Mouse (Mus musculus): ENCODE data around the gene Nr4a1. TPM values are rescaled to one million over a fixed set of nuclear protein-coding genes. Genes with fewer than 3 reads are reported as not detected.

Nr4a1 gene
- total RNA-seq, 2 experiments from 2014 or later: 25.3 to 26.0 TPM

DNA sequence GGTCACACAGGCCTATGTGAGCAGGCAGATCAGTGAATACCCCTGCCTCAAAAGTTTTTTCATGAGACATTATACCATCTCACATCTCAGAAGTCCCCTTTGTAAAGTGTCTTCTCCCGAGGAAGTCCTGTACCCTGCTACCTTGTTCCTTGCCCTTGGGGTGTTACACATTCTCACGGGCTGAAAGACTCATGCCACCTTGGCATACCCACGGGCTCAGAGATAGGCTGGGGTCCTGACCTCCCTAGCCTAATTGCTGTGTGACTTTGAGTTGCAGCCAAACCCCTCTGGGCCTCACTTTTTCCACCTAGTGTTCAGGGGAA is 545 bp upstream of the Nr4a1 start:
- DNase-seq (ENCODE audit: low spot score in 2 of 2): no peak

DNA sequence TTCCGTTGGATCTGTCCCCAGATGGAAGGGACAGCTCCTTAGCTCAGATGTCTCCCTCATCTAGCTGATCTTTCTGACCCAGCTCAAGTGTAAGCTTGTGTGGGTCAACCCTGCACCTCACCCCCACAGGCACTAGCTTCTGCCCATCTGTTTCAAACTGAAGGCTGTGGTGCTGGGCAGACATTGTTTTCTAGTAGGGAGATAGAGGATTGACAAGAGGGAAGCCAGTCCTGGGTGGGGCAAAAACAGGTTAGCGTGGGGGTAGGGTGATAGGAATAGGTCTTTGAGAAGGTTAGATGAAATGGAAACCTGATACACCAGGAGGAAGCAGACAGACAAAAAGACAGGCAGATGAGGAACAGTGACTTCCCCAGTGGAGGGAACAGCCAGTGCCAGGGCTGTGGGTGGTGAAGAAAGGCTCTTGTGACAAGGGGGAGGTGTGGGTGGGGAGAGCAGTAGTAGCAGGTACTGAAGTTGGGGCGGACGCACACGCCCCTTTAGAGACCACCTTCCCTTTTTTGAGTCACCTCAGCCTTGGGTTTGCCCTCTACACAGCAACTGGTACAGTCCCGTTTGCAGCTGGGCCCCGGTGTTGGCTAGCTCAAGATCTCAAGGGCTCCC is 1.9 kb downstream of the Nr4a1 start:
- no peak for DNase-seq (ENCODE audit: low spot score in 2 of 2)

DNA sequence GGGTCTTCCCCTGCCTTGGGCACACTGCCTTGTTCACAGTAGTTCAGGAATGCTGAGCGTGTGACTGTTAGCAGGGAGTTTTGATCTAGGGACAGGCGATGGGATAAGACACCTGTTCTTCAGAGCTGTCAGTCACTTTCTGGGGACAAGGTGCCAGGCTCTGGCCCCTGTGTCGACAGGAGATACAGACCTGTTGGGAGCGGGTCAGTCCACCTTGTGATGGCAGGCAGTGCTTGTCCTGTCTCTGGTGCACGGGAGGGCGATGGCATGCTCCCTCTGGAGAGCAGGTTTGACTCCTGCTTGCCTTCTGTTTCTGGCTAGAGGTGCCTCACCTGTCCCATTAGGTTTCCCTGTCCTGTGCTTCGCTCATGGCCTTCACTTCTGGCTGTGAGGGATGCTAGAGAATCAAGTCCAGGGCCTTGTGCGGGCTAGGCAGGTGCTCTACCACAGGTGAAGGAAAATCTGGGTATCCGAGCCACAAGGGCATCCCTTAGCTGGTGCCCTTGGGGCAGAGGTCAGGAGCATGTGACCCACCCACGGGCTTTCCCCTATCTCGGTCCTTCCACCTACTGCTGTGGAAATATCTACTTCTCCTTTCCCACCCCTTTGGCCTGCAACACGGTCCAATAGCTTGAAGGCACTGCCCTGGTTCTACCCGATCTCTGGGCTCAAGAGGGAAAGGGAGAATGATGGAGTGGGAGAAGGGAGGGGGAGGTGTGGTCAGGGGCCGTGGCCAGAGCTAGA is 2.6 kb downstream of the Nr4a1 start:
- no peak for DNase-seq (ENCODE audit: low spot score in 2 of 2)

DNA sequence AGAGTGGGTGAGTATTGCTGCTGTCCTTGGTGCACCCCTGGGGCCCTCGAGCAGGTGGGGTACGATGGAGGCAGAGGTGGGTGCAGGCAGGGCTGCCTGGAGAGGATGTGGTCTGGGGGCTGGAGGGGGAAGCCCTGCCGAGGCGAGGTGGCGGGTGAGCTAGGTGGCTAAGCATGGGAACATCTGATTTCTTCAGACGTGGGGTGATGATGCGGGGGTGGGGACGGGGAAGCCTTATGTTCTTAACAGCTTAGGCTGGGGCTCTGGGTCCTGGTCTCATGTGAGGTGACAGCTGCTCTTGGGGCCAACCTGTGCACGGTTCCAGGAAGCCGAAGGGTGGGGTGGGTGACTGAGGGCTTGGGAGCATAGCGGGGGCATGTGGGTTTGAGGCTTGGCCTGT is 4.4 kb downstream of the Nr4a1 start:
- no peak for DNase-seq (ENCODE audit: low spot score in 2 of 2)

DNA sequence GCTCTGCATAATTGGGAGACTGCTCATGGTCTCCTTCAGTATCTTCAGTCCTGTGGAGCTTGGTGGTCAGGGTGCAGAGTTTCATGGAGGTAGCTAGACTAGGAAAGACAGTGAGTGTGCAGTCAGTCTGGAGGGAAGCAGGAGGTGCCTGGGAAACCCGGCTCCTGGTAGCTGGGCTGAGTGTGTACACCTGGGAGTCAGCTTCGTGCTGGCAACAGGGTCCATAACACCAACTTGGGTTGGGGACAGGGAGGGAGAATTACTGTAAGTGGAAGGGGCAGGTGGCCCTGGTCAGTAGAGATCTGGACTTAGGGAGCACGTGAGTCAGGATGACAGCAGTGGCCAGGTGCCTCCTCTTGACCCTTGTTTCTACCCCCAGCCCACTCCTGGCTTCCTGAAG is 5.9 kb downstream of the Nr4a1 start:
- DNase-seq (ENCODE audit: low spot score in 2 of 2): no peak

DNA sequence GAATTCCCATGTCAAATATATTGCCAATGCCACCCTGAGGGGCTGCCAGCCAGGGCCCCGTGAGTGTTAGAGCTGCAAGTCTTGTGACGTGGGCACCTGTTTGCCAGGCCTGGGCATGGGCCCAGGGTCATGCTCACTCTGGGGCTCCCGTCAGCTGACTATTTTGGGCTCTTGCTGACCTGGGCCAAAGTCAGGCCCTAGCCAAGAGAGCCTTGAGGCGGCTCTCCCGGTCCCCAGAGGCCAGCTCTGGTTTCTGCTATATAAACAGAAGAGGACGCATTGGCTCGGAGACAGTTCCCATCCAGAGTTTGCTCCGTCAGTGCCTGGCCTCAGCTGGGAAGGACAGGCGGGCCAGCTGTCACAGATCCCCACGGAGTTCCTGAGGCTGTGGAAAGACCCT is 6.3 kb downstream of the Nr4a1 start:
- peak in 1 of 2 experiments; percentile 77 for DNase-seq (ENCODE audit: low spot score in 2 of 2)

DNA sequence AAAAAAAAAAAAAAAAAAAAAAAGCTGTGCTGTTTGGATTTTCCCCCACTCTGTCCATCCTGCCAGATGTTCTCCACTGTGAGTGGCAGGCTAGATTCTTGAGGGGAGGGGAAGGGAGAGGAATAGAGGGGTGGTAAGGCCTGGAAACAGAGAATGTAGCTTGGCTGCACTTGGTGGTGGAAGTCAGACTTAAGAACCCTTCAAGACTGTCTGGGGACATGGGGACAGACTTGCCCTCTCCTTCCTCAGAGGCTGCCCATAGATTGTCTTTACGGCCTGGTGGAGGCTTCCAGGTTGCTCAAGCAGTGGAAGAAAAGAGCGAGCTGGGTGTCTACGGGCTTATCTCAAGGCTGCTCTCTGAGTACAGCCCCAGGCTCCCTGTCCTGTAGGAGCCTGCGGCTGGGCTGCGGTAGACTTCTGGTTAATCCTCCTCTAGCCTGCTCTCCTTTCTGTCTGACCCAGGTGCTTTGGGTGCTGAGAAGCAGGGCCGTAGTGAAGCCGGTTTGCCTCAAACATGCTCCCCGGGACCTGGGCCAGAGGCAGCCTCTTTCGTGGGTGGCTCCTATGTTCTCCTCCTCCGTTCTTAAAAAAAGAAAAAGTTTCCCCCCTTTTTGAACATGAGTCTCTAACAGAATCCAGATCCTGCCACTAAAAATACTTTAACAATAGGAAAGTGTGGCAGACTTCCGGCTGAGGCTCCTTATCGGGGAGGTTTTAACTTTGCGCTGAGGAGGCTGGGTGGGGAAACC is 7.0 kb downstream of the Nr4a1 start:
- no peak for DNase-seq (ENCODE audit: low spot score in 2 of 2)

DNA sequence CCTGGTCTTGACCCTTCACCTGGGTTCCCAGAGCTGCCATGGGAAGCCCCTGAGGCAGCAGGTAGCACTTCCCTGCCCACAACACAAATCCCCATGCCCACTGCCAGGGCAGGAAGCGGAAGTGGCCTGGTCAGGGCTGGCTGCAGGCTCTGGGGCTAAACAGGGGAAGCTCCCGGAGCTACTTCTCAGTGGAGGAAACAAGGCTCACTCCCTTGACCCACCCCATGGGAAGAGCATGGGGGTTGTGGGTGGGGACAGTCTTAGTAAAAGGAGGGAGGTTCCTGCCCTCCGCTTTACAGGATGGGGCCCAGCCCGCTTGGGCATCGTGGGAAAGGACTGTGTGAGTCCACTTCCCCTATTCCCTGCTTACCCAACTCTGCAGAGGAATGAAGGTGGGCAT is 8.4 kb downstream of the Nr4a1 start:
- DNase-seq (ENCODE audit: low spot score in 2 of 2): no peak

DNA sequence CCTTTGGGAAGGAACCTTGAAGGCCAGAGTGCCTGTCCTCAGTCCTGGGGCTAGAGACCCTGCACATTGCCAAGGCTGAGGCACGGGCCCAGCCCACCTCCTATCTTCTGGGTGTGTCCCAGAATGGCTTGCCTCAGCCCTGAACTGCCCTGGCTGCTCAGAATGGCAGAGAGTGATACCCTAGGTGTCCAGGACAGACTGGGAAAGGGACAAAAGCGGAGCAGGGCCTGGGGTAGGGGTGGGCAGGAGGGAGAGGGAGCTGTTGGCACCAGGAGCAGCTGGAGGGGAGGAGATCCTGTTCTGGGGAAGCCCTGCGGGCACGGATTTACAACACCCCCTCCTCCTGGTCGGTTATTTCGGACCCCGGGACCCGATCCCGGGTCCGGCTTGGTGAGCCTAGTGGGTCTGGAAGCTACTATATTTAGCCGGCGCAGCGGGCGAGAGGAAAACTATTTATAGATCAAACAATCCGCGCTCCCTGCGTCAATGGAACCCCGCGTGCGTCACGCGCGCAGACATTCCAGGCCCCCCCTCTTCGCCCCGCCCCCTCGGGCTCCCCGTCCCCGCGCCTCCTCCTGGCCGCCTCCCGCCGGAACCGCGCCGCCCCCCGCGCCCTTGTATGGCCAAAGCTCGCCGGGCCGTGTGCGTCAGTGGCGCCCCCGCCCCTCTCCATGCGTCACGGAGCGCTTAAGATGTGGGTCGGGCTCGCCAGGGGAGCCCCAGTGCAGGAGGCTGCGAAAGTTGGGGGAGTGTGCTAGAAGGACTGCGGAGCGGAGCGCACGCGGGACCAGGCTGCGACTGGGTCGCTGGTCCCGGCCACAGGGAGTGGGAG is 12.3 kb downstream of the Nr4a1 start:
- DNase-seq (ENCODE audit: low spot score in 2 of 2): peak; percentile 91 to 94

DNA sequence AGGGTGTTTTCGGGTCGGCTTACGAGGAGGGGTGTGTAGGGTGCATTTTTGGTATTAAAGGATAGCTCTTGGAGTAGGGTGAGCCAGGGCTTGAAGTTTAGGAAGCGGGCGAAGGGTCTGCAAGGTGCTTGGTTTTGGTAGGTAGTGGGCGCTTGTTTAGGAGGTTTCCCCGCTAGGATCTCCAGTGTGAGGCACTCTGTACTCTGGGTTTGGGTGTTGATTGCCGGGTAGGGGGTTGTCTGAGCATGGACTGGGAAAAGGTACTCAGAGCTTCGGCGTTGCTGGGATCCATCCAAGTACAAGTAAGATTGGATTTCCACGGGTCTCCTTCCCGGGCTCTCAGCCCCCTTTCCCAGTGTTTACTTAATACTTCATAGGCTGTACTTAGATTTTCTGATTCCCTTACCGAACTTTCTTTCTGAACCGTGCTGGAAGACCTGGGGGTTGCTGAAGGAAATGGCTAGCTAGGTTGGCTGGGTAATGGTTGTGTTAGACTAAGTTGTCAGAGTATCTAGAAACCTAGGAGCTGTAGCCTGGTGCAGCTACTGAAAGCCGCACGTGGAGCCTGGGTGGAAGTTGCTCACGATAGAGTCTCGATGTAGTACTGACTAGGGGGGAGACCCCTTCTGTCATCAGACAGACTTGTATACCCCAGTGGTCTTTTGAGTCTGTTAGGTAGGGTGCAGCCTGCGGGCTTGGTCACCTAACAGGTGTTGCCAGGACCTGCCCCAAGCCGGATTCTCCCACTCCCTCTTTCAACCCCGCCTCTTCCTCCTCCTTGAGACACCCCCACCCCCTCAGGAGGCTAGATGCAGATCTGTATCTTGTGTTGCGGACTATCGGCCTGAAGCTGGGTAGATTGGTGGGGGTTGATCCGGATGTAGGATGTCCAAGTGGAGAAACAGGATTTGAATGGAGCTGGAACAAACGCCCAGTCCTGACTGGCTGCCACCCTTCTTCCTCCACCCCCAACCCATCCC is 13.3 kb downstream of the Nr4a1 start:
- DNase-seq (ENCODE audit: low spot score in 2 of 2): no peak

DNA sequence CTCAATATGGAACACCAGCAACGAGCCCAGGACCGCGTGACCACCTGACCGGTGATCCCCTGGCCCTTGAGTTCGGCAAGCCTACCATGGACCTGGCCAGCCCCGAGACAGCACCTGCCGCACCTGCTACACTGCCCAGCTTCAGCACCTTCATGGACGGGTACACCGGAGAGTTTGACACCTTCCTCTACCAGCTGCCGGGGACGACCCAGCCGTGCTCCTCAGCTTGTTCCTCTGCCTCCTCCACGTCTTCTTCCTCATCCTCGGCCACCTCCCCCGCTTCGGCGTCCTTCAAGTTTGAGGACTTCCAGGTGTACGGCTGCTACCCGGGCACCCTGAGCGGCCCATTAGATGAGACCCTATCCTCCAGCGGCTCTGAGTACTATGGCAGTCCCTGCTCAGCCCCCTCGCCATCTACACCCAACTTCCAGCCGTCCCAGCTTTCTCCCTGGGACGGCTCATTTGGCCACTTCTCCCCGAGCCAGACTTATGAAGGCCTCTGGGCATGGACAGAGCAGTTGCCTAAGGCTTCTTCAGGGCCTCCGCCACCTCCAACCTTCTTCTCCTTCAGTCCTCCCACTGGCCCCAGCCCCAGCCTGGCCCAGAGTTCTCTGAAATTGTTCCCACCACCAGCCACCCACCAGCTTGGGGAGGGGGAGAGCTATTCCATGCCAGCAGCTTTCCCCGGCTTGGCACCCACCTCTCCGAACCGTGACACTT is 16.2 kb downstream of the Nr4a1 start:
- no peak for DNase-seq (ENCODE audit: low spot score in 2 of 2)

DNA sequence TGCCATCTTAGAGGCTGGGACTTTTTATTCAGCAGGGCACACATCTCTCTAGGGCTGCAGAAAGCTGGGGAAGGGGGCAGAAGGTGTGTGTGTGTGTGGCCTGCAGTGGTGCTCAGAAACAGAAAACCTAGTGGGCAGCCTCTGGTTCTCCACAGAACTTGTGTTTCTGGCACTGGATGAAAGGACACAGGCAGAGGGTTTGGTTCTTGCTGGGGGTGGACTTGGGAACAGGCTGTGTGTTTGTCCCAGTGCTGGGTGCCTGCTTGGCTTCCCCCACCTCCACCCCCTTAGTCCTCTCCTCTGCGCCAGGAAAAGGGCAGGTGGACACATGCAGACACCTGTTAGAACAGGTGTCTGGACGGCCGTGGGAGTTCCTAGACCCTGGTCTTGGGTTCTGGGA is 17.0 kb downstream of the Nr4a1 start:
- DNase-seq (ENCODE audit: low spot score in 2 of 2): no peak

DNA sequence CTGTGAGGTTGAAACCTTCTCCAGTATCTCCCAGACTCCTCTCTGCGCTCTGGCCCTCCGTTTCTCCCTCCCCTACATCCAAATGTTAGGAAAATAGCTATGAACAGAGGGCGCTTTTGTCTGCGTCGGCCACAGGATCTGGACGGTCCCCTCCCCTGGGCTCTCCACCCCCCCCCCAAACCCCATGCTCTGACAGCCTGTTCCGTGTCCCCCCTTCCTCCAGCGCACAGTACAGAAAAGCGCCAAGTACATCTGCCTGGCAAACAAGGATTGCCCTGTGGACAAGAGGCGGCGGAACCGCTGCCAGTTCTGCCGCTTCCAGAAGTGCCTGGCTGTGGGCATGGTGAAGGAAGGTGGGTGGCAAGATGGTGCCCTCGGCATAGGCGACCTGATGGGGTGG is 17.4 kb downstream of the Nr4a1 start:
- no peak for DNase-seq (ENCODE audit: low spot score in 2 of 2)

DNA sequence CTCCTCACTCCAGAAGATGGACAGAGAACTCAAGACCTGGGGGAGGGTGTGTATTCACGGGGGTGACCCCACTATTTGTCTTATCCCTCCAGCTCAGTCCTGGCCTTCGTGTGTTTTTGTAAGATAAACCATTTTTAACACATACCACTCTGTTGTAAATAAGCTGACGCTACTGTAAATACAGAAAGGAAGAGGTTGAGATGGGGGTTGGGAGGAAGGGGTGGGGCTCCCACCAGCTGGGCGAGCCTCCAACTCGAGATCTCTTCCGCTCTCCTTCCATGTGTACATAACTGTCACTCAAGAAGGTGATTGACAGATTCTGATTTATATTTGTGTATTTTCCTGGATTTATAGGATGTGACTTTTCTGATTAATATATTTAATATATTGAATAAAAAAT is 20.3 kb downstream of the Nr4a1 start:
- DNase-seq (ENCODE audit: low spot score in 2 of 2): no peak

DNA sequence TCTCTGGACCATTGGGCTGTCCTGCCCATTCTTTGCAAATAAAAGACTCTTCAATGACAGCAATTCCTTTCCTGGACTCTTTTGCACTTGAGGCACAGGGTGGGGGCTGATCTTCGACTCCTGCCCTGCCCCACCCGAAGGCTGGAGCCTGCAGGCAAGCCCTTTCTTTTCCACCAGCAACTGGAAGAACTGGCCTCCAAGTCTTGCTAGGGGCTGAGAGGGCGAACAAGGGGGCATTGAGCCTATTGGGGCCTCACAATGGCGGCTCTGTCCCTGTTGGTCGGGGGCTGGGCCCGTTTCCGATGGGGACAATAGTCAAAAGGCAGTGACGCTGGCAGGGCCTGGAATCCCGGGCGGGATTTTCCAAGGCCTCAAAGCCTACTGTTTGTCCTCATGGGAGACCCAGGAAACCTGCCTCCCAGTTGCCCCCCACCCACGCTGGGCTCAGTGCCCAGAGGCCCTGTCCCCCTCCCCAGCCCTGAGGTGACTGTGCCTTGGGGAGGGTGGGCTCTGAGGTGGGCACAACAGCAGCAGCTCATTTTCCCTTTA is 23.4 kb downstream of the Nr4a1 start:
- DNase-seq (ENCODE audit: low spot score in 2 of 2): no peak

DNA sequence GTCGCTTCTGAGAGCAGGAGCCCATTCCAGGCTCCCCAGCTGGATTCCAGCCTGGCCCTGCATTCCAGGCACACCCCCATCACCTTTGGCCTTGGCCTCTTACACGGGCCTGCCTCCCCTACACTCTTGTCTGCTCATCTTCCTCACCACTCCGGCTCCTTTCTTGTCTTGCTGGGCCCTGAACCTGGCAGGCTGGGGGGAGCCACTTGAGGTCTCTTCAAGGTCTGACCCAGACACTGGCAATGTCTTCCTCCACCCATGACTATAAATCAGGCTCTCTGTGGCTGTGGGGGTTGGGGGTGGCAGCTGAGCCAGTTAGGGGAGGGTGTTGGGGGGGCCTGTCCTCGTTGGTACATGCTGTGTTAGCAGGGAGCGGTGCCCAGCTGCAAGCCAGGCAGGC is 24.5 kb downstream of the Nr4a1 start:
- DNase-seq (ENCODE audit: low spot score in 2 of 2): no peak

DNA sequence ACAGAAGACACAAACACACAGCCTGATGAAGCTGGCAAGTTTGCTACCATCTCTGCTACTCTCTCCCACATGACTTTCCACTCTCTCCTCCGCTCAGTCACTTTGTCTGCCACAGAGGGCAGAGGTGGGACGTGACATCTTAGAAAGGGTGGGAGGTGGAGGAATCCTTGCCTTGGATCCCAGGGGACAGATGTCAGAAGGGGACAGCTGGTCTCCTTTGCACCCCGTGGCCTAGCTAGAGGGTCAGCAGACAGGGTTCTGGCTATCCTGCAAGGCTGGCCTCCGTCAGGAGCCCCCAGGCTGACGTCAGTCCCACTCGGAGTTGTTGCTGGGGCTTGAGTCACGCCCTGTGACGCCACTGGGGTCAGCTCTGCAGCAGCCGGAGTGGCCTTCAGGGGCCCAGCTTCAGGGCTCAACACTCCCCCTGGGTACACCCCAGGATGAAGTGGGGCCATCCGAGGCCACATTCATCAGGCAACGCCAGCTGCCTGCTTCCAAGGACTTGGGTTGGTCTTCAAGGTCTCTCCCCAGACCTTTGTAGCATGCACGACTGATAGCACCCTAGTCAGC is 25.4 kb downstream of the Nr4a1 start:
- DNase-seq (ENCODE audit: low spot score in 2 of 2): no peak

DNA sequence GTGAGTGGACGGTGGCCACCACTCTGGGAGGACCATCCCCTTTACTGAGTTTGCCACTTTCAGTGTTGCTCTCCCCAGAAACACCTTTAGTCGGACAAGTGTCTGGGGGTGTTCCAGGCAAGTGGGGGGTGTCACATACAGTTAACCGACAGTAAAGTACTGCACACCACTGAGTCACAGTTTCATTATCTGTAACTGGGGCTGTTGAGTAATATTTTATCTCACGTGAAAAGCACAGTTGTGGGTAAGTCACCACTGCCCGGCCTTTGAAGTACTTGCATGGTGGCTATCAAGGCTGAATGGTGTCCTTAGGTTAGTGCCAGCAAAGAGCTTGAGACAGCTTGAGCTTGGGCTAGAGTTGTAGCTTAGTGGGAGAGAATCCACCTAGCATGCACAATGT is 28.4 kb downstream of the Nr4a1 start:
- DNase-seq (ENCODE audit: low spot score in 2 of 2): no peak

Measured in gastrocnemius, postnatal 4 days (tissue).